Mouse (Mus musculus) lung, postnatal 0 days (tissue): ENCODE data around the gene Tbc1d1.

Experiments used
- CTCF ChIP-seq: IDR thresholded peaks from 2 replicates; pipeline ENCODE4 v1.5.1; 2016; ENCODE audit warnings: antibody characterized with exemption, mild to moderate bottlenecking
- EP300 ChIP-seq: IDR thresholded peaks from 2 replicates; pipeline ENCODE4 v1.6.1; 2016; ENCODE audit warnings: antibody characterized with exemption, mild to moderate bottlenecking, control low read depth

DNA sequence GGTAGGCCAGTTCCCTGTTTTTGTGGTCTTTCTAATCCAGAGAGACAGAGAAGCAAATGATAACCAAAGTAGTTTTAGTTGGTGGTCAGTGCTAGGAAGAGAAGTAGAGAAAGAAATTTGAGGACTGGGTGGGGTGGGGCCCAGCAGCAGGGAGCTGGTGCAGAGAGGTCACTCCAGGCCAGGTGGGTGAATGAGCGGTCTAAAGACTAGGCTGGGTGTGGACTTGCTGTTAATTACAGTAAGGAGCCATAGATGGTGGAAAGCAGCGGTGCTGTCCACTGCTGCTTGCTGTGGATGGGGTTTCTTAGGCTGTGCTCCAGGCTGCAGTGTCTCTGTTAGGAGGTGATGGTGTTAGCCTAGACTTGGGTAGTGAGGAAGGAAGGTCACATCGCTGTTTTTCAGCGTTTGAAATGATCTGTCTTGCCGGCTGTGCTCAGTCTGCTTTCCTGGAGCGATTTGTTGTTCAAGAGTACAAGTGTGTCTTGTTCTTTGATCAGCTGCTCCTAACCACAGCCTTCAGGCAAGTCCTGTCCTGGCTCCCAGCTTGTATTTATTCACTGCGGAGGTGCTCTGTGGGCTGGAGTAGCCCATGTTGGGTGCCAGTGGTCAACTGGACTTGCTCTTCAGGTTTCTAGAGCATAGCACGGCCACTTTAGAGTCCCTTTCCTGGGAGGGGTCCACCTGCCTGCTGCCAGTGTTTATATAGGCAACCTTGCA is 78.3 kb downstream of the Tbc1d1 start:
- TF ChIP-seq CTCF (no peak), EP300 (no peak)
